Mouse (Mus musculus) embryonic facial prominence, embryonic 14.5 days (tissue): ENCODE measurements around the gene Nedd9. TPM values are rescaled to one million over a fixed set of nuclear protein-coding genes. Genes with fewer than 3 reads are reported as not detected.

Experiments used
- ATAC-seq: fragments of 200-750 bp; cut with Nextera tagmentation; 2 replicates; pipeline ENCODE4 v1.8.0; 2017; ENCODE audit warnings: low read depth, moderate number of reproducible peaks, moderate TSS enrichment
- DNase-seq: peaks from one replicate; pipeline ENCODE4 v3.0.0-alpha.2; 2015; ENCODE audit warnings: low spot score
- H3K27ac ChIP-seq: fragments of 300-500 bp; sonication (generic); replicated peaks from 2 replicates; pipeline ENCODE4 v1.5.1; 2014; ENCODE audit warnings: low read depth, mild to moderate bottlenecking, low read length, moderate library complexity
- H3K27me3 ChIP-seq: fragments of 300-500 bp; sonication (generic); replicated peaks from 2 replicates; pipeline ENCODE4 v1.6.1; 2014; ENCODE audit warnings: low read length; ENCODE audit not compliant: control insufficient read depth, insufficient read depth
- H3K36me3 ChIP-seq: fragments of 300-500 bp; sonication (generic); 2 replicates; pipeline ENCODE4 v1.6.1; 2014; ENCODE audit warnings: low read length, mixed read lengths; ENCODE audit not compliant: control insufficient read depth, insufficient read depth
- H3K4me1 ChIP-seq: fragments of 300-500 bp; sonication (generic); 2 replicates; pipeline ENCODE4 v1.6.1; 2014; ENCODE audit warnings: antibody characterized with exemption, low read length; ENCODE audit not compliant: control insufficient read depth, insufficient read depth
- H3K4me2 ChIP-seq: fragments of 300-500 bp; sonication (generic); 2 replicates; pipeline ENCODE4 v1.6.1; 2014; ENCODE audit warnings: low read depth, mild to moderate bottlenecking, low read length, moderate library complexity, mixed read lengths
- H3K4me3 ChIP-seq: fragments of 300-500 bp; sonication (generic); 2 replicates; pipeline ENCODE4 v1.5.1; 2014; ENCODE audit warnings: low read depth, mild to moderate bottlenecking, low read length
- H3K9ac ChIP-seq: fragments of 300-500 bp; sonication (generic); 2 replicates; pipeline ENCODE4 v1.6.1; 2014; ENCODE audit warnings: low read depth, mild to moderate bottlenecking, low read length, moderate library complexity, mixed read lengths
- H3K9me3 ChIP-seq: fragments of 300-500 bp; sonication (generic); 2 replicates; pipeline ENCODE4 v1.6.1; 2016; ENCODE audit warnings: low read length; ENCODE audit not compliant: control insufficient read depth
- WGBS: fragments of 180-500 bp; shearing (Covaris S2); extraction: QIAGEN DNeasy Blood & Tissue Kit; methylation state at CpG from one replicate; pipeline ENCODE4 v1.1.7; 2014; 5-methylcytosine and 5-hydroxymethylcytosine counted together
- polyA plus RNA-seq: library from polyadenylated mRNA; unstranded; fragments of >200 nt; fragmentation: Nextera tagmentation; extraction: Ambion mirVana; gene quantifications from 2 replicates; pipeline ENCODE4 v1.2.1, GENCODE M21; 2014

Gene Nedd9
- polyA plus RNA-seq = 31.1 and 32.1 TPM in 2 replicates

DNA sequence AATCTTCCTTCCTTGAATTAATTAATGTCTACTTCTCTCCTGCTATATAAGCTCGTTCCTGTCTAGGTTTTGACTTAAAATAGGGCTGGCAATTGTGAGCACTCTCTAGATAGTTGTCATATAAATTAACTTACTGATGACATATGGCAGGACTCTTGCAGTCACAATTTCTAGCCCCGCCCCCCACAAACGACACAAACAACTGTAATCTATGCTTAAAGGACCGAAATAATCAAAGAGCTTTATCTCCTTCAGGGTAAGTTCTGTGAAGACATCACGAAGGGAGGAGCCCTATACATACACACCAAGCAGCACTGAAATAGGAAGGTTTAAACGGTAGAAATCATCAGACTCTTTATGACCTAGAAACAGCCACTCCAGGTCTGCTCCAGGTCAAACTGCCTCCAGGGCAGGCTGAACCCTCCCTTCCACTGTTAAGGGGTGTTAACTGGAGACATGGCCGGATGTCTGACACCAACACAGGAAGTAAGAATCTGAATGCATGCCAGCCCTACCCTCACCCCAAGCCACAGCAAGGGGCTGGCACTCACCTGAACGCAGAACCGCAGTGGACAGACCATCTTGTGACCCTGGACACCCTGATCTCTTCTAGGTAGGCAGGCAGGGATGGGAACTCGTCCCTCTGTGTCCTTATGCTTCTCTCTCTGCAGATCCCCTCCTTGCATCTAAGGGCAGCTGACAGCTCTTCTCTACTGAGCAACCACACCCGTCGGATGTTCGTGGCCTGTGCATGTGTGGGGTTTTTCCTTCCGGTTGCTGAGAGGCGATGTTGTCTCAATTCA is at the start of gene Nedd9:
Gene Nedd9, minus strand, starts transcription at position 757 of the 803 bp plus-strand sequence.
- Histone ChIP-seq H3K9me3 (no peaks in the 10 kb centered on the region), H3K9ac (no peak within 1 kb of the TSS), H3K4me1 (no peaks in the 10 kb centered on the region; the same call in 1 of the 2 replicates), H3K27me3 (no peaks in the 10 kb centered on the region), H3K4me3 (no peak within 1 kb of the TSS), H3K36me3 (no peaks in the 10 kb centered on the region), H3K4me2 (no peak within 1 kb of the TSS; the same call in 1 of the 2 replicates), H3K27ac (no peak within 1 kb of the TSS)
- ATAC-seq (no peak), DNase-seq (no peak)
- 57% methylated on average over 15 of the region's 15 CpGs for WGBS

DNA sequence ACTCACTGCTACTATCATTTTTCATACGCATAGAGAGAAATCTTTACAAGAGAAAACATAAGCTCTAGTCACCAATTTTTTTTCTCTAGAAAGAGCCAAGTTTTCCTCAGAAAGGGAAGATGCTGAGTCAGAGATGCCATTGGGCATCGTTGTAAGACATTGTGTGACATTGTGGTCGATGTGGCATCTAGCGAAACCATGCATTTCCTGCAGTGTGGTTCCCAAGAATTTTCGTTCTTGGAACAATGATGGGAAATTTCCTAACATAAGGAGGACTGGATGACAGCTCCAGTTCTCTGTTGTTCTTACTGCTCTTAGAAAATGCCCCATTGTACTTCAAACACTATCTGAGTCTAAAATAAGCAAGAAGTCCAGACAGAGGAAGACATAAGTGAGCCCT is 45.5 kb upstream of the Nedd9 start:
- Histone ChIP-seq H3K9ac (no peak overlapping the region), H3K4me2 (no peak overlapping the region), H3K27me3 (no peaks in the 10 kb centered on the region), H3K9me3 (peaks cover 5% of the 10 kb centered on the region; the same call in 1 of the 2 replicates), H3K4me1 (no peaks in the 10 kb centered on the region), H3K4me3 (no peak overlapping the region), H3K36me3 (no peaks in the 10 kb centered on the region), H3K27ac (no peak overlapping the region)
- ATAC-seq (no peak), DNase-seq (no peak)
- WGBS = 75% methylated on average over 5 of the region's 5 CpGs

DNA sequence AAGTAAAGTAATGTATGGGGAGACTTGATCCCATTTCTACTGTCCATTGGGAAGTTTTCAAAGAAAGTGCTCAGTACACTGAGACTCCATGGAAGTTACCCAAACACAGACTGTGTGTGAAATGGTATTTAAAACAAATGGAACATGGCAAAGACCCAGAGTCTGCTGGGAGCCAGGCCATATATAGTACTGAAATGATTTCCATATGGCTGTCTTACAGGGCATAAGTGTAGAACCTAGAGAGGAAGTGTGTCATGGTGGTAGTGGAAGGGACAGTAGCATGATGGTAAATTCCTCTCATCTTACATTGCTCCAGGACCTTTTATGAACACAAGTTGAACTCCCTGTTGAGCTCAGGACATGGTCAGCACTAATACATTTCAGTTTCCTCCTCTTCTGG is 43.2 kb upstream of the Nedd9 start:
- Histone ChIP-seq H3K4me2 (no peak overlapping the region), H3K27me3 (no peaks in the 10 kb centered on the region), H3K9ac (no peak overlapping the region), H3K4me1 (no peaks in the 10 kb centered on the region), H3K27ac (no peak overlapping the region), H3K4me3 (no peak overlapping the region), H3K36me3 (no peaks in the 10 kb centered on the region), H3K9me3 (peaks cover 5% of the 10 kb centered on the region; the same call in 1 of the 2 replicates)
- ATAC-seq (no peak), DNase-seq (peak; percentile 57)

DNA sequence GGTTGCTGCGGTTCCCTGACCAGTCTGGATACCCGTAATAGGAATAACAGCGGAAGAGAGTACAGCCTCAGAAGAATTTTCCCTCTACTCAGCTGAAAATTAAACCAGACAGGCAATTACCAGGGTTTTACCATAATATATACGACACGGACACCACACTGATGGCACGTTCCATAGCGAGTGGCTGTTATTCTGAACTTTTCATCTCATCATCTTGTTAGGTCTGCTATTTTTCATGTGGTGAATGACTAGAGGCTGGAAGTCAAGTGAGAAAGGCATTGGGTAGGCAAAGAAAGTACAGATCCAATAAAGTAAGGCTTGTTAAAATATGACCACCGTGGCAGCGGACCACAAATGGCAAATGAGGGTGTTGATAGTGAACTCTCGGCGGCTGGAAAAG is 37.0 kb upstream of the Nedd9 start:
- peak; percentile 69 for DNase-seq
- 78% methylated on average over 11 of the region's 11 CpGs for WGBS
- no peak for ATAC-seq
- Histone ChIP-seq H3K9ac (no peak overlapping the region), H3K27ac (no peak overlapping the region), H3K4me1 (no peaks in the 10 kb centered on the region), H3K36me3 (no peaks in the 10 kb centered on the region), H3K4me3 (no peak overlapping the region), H3K27me3 (no peaks in the 10 kb centered on the region), H3K9me3 (no peaks in the 10 kb centered on the region), H3K4me2 (no peak overlapping the region)

DNA sequence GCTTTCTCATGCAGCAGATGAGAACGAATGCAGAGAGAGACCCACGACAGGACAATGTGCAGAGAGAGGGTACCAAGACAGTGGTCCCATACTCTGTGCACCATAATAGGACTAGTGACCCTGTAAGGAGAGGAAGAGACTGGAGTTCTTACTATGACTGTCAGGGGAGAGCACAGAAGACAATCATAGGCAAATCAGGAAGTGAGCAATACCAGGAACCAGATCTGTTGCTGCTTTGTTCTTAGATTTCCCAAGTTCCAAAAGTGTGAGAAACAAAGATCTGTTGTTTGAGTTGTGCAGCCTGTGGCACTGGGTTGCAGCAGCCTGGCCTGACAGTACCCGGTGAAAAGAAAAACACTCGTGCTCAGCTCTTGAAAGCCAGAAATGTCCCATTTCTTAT is 34.1 kb upstream of the Nedd9 start:
- WGBS = 74% methylated on average over 4 of the region's 4 CpGs

DNA sequence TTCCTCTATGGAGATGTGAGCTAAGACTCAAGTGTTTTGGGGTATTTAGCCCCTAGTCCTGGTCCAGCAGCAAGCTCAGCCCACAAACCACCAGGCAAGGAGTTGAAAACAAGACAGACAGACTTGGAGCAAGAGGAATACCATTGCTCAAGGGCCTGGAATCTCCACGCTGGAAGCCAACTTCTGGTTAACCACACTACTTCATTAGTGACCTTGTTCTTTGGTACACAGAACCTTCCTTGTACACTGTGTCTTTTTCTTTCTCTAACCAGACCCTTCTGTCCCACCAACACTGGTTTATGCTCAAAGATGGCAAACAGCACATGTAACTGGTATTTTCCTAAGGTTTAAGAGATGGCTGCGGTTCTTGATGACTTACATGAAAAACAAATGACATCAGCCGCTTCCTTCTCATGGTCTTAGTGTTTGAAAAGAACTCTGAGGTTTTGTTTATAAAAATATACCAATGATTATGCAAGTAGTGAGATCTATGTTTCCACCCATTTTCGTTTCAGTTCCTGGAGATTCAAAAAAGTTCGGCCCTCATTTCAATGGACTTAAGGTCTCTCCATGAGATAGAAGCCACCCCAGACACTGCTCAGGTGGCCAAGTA is 33.5 kb upstream of the Nedd9 start:
- DNase-seq = peak; percentile 20
- no peak overlapping the region for H3K27ac ChIP-seq
- H3K9ac ChIP-seq = no peak overlapping the region
- no peaks in the 10 kb centered on the region for H3K36me3 ChIP-seq
- no peak overlapping the region for H3K4me3 ChIP-seq
- H3K27me3 ChIP-seq = no peaks in the 10 kb centered on the region
- 84% methylated on average over 5 of the region's 5 CpGs for WGBS
- no peak for ATAC-seq
- no peaks in the 10 kb centered on the region for H3K4me1 ChIP-seq
- H3K9me3 ChIP-seq = no peaks in the 10 kb centered on the region
- no peak overlapping the region for H3K4me2 ChIP-seq

More for the DNA sequence above, 34.1 kb upstream of the Nedd9 start:
- Histone ChIP-seq H3K4me2 (no peak overlapping the region), H3K27ac (no peak overlapping the region), H3K4me3 (no peak overlapping the region), H3K27me3 (no peaks in the 10 kb centered on the region), H3K36me3 (no peaks in the 10 kb centered on the region), H3K4me1 (no peaks in the 10 kb centered on the region), H3K9ac (no peak overlapping the region), H3K9me3 (no peaks in the 10 kb centered on the region)
- DNase-seq (no peak), ATAC-seq (no peak)

DNA sequence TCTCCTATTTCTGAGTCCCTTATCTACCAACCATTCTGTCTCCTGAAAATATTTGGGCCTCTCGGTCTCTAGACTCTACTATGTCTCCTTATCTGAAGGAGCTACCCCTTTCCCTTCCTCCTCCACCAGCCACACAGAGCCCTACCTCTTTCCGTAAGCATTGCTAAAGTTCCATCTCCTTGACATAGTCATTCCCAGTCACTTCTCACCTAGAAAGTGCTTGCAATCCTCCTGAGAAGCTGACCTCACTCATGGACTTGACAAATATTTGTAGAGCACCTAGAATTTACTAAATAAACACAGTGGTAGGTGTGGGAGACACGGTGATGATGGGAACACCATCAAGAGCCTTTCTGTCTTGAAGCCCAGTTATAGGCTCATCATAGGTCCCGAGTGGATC is 32.6 kb upstream of the Nedd9 start:
- DNase-seq (no peak), ATAC-seq (no peak)
- 80% methylated on average over 4 of the region's 4 CpGs for WGBS
- H3K4me1 ChIP-seq = peaks cover 3% of the 10 kb centered on the region; the same call in 1 of the 2 replicates
- no peak overlapping the region for H3K27ac ChIP-seq
- H3K27me3 ChIP-seq = no peaks in the 10 kb centered on the region
- H3K9ac ChIP-seq = no peak overlapping the region
- H3K4me2 ChIP-seq = no peak overlapping the region
- H3K36me3 ChIP-seq = no peaks in the 10 kb centered on the region
- no peaks in the 10 kb centered on the region for H3K9me3 ChIP-seq
- no peak overlapping the region for H3K4me3 ChIP-seq

DNA sequence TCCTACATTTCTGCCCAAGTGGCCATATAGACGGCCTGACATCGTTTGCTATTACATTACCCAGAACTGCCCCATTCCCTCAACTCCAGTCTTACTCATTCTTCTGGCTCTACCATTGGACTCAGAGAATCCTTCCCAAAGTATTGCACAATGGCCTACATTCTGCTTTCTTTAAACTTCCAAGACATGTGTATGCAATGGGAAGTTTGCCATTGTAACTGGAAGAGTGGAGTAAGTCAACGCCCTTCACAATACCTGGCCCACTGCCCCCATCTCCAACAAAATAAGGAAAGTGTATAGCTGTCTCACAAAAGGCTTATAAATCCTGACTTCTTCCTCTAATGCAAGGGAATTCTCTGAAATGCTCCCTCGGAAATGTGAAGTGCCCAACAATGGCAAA is 30.0 kb upstream of the Nedd9 start:
- Histone ChIP-seq H3K4me3 (no peak overlapping the region), H3K27me3 (no peaks in the 10 kb centered on the region), H3K4me2 (no peak overlapping the region), H3K4me1 (peaks cover 6% of the 10 kb centered on the region; the same call in 1 of the 2 replicates), H3K27ac (no peak overlapping the region), H3K36me3 (no peaks in the 10 kb centered on the region), H3K9me3 (no peaks in the 10 kb centered on the region), H3K9ac (no peak overlapping the region)
- ATAC-seq (no peak), DNase-seq (no peak)
- WGBS = 89% methylated on average over 4 of the region's 4 CpGs
